Mouse (Mus musculus) stomach, postnatal 0 days (tissue): Measurements from ENCODE around the gene Rock2.

Source experiments
- CTCF ChIP-seq: IDR thresholded peaks from 2 replicates; pipeline ENCODE4 v1.5.1; 2016; ENCODE audit warnings: antibody characterized with exemption, low read depth, mild to moderate bottlenecking, moderate library complexity
- EP300 ChIP-seq: optimal IDR thresholded peaks from 2 replicates; pipeline ENCODE3; 2016; ENCODE audit warnings: antibody characterized with exemption

GRCm38 (mm10) chr12:17033464-17033841, 138.8 kb downstream of the Rock2 start:
- no peak for TF ChIP-seq CTCF
- TF ChIP-seq EP300, result no peak
